Mouse (Mus musculus): ENCODE measurements at regions not wholly inside any gene's neighbourhood (a gene's known extent, or its start where the extent isn't known, plus 50 kb on each side); places are given as distances from the start of the nearest gene placed in this dataset.
A peak's percentile ranks its signal among the peaks of the same experiment; 100 is the strongest.

GRCm38 (mm10) chr10:120625474-120625873, 149.2 kb upstream of the Hmga2 start:
- intact Hi-C loops (cut with DNase I) = no loop called here
- no peak for DNase-seq

GRCm38 (mm10) chr10:120624203-120624942, 148.1 kb upstream of the Hmga2 start:
- intact Hi-C loops (cut with DNase I) = no loop called here
- no peak for DNase-seq

- no peak for DNase-seq
- intact Hi-C loops (cut with DNase I) = no loop called here
Observed at GRCm38 (mm10) chr10:120616406-120617015, 140.2 kb upstream of the Hmga2 start.

- no peak for DNase-seq
- intact Hi-C loops (cut with DNase I) = no loop called here
Observed at GRCm38 (mm10) chr10:120612351-120612750, 136.1 kb upstream of the Hmga2 start.

DNA sequence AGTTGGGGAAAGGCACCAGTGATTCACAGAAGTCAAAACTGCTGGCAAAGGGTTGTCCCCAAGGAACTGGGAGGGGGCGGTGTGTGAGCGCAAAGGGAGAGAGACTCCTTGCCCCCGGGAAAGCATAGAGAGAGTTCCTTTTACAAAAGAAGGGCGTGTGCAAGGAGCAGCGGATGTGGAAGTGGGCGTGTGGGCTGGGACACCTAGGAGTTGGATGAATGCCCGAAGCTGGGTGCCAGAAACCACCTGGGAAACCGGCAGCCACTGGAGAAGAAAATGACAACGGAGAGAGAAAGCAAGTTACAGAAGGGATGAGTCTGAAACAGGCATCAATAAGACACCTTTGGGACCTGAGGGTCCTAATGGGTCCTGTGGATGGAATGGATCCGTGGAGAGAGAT, 133.8 kb upstream of the Hmga2 start:
- intact Hi-C loops (cut with DNase I) = no loop called here

DNA sequence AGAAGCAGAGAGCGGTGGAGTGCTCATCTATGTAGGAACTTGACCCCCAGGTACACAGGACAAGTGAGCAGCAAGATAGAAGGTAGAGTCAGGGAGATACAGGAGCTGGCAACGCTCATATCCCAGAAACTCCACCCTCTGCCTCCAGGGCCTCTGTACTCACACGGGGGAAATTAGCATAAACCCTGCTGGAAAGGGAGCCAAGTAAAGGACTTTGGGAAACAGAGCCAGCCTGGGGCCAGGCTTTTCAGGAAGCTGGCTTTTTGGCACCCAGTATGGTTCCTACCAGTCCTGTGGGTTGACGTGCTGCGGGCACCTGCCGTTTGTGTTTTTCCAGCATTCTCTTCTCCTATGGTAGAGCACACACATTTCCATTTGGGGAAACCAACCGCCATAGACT, 128.2 kb upstream of the Hmga2 start:
- intact Hi-C loops (cut with DNase I) = no loop called here
- no peak for DNase-seq

More for the DNA sequence above, 133.8 kb upstream of the Hmga2 start:
- DNase-seq = no peak

- no peak for DNase-seq
- intact Hi-C loops (cut with DNase I) = no loop called here
Observed at GRCm38 (mm10) chr10:120603167-120603566, 126.9 kb upstream of the Hmga2 start.

DNA sequence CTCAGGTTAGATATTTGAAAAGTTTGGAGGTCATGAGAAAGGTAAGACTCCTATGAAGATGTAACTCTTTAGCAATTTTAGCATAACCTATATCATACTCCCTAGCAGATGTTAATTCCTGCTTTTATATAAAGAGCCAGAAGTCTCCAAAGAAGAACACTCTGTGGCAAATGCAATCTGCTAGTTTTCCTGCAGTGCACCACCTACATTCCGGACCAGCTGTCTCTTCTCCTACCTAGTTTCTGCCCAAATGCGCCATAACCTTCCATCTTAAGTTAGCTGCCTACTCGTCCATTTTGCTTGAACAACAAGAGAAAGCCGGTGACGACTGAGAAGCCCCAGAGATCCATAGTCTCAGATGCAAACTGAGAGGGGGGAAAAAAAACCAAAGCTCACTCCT, 124.5 kb upstream of the Hmga2 start:
- intact Hi-C loops (cut with DNase I) = no loop called here
- DNase-seq = no peak

GRCm38 (mm10) chr10:120599551-120599950, 123.3 kb upstream of the Hmga2 start:
- DNase-seq = no peak
- intact Hi-C loops (cut with DNase I) = no loop called here

DNA sequence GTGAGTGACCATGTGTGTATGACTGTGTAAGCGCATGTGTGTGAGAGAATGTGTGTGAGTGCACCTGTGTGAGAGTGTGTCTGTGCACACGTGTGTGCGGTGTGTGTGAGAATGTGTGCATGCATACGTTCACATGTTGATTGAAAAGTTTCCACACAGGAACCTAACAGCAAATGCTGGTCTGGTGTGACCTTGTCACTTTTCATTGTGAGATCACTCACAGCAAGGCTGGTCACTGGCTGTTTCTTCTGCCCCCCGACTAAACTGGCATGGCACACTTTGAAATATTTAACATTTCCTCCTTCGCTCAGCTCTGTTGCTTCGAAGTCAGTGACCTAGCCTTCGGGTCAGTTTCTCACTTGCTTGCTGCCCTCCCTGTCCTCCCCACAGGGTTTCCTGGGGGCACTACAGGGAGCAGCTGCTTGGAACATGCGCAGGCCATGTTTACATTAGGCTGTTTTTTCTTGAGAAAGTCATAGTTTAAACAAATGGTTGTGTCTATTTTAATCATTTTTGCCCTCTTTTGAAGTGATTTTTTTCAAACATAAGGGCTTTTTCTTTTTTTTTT, 121.1 kb upstream of the Hmga2 start:
- no peak for DNase-seq
- intact Hi-C loops (cut with DNase I) = no loop called here

- DNase-seq = no peak
- intact Hi-C loops (cut with DNase I) = no loop called here
Observed at GRCm38 (mm10) chr10:120595145-120595544, 118.9 kb upstream of the Hmga2 start.

- no peak for DNase-seq
Observed at GRCm38 (mm10) chr10:120593876-120594275, 117.6 kb upstream of the Hmga2 start.

DNA sequence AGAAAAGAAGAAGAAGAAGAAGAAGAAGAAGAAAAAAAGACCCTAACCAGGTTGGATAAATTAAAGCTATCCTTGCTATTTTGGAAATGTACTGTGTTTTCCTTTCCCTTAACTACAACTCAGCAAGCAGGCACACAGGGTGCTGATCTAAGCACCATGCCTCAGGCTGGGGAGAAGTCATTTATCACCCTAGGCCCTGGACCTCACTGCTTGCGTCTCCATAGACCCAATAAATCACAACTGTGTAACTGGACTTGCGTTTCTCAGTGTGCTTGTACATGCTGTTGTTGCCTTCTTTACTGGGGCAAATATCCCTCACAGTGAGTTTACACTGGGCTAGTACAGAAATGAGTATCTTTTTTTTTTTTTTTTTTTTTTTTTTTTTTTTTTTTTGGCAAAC, 113.4 kb upstream of the Hmga2 start:
- intact Hi-C loops (cut with DNase I) = loop anchor here (5.0 to 10.0 kb wide), 2 partner anchors 78 to 285 kb away; no protein-coding TSS in a partner anchor
- DNase-seq = no peak

More at GRCm38 (mm10) chr10:120593876-120594275, 117.6 kb upstream of the Hmga2 start:
- intact Hi-C loops (cut with DNase I) = no loop called here

DNA sequence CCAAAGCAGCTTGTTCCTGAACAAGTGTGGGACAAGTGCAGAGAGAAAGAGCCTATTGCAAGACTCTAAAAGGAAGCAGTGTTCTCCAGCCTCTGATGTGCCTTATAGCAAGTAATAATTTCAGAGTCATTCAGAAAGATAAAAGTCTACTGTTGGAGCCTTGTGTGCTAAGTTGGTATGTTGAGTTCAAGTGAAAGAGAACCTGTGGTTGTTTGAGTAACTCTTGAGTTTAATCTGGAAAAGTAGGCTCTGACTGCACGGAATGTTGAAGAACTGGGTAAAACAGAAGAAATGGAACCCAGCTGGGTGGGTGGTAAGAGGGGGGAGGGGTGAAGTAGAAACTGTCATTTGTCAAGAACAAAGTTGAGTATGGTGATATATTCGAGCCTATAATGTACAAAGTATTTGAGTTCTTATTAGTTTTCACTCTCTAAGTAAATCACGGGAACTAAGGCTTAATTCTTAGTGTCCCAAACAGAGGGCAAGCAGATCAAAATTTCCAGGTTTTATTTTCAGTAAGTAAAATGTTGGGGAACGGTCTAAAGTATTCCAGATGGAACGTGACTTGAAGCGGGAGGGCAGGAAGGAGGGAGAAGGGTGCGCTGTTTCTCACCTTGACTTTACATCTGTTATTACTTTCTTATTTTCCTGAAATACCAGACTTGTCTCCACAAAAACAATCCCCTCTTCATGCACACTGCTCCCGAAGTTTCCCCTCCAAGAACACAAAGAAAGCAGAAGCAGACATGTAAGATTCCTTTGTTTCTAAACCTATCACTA, 111.8 kb upstream of the Hmga2 start:
- intact Hi-C loops (cut with DNase I) = loop anchor here (5.0 to 10.0 kb wide), 2 partner anchors 79 to 287 kb away; no protein-coding TSS in a partner anchor
- DNase-seq = no peak

GRCm38 (mm10) chr10:120587179-120587578, 110.9 kb upstream of the Hmga2 start:
- intact Hi-C loops (cut with DNase I) = loop anchor here (5.0 to 10.0 kb wide), 2 partner anchors 80 to 288 kb away; no protein-coding TSS in a partner anchor
- peak in 1 of 2 experiments; percentile 14 for DNase-seq

DNA sequence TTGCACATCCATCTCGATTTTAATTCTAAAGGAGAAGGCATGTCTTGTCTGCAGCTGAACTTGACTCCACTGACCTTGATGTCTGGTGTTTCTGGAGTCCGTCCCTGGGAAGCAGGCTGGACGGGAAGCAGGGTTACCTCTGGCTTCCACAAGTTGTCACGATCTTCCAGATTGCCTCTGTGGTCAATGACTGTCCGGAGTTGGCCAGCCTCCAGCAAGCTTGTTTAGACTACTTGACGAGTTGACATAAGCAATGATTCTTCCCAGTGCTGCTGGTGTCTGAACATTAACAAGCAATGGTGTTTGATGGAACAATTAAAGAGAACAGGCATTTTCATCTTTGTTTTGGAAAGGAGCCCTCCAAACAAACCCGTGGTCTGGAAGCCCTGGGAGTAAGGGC, 106.2 kb upstream of the Hmga2 start:
- intact Hi-C loops (cut with DNase I) = loop anchor here (10.0 kb wide), 1 partner anchor 292 kb away; no protein-coding TSS in a partner anchor
- no peak for DNase-seq

DNA sequence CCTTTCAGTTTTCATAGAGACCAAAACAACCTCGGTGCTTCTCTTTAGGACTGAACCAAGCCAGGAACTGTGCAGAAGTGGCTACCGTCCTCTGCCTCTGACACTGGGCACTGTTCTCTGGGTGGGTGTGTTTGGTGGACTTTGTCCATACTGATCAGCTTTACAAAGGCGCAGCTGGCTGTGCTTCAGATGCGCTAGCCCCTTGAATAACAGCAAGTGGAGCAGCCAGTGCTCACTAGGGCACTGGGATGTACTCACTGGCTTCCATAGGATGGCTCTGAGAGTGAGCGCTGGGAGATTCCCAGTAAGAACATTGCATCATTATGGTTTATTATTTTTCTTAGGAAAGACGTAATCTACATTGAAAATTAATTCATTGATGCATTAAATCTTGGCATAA, 105.3 kb upstream of the Hmga2 start:
- DNase-seq = no peak
- intact Hi-C loops (cut with DNase I) = loop anchor here (10.0 kb wide), 1 partner anchor 293 kb away; no protein-coding TSS in a partner anchor

DNA sequence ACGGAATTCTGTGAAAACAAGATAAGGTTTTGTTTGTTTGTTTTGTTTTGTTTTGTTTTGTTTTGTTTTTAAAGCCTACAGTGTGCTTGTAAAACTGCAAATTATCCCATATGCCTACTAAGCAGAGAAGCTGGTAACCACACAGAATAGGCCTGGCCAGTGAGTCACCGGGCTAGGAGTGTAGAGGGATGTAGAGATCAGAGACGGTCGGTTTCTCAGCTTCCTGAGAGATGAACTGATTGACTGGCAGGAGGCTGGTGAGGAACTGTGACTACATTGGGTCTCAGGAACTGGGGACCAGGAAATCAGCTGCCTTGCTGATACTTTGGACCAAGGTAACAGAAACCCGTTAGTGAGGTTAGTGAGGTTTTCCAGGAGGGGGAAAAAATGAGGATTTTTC, 100.6 kb upstream of the Hmga2 start:
- intact Hi-C loops (cut with DNase I) = no loop called here
- no peak for DNase-seq

GRCm38 (mm10) chr10:120576148-120576547, 99.9 kb upstream of the Hmga2 start:
- intact Hi-C loops (cut with DNase I) = no loop called here
- no peak for DNase-seq

DNA sequence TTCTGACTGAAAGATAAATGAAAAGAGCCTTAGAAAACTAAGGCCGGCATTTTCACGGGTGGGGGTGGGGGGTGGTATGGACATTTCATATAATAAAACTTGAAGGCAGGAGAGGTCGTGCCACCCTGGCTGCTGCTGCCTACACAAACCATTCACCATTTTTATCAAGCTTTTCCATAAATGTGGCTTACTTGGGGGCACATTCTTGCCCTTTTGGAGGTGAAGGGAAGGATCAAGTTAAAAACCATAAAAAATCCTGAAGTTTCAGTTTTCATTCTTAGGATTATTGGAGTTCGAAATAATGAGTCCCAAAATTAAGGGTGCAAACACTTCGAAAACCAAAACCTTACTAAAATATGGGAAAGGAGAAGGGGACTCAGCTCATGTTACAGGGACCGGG, 95.1 kb upstream of the Hmga2 start:
- intact Hi-C loops (cut with DNase I) = no loop called here
- DNase-seq = no peak

- intact Hi-C loops (cut with DNase I) = no loop called here
- DNase-seq = no peak
Observed at GRCm38 (mm10) chr10:120565992-120566391, 89.7 kb upstream of the Hmga2 start.

Data from gastrocnemius, postnatal 36 days (tissue).